In the genomic region with DNA sequence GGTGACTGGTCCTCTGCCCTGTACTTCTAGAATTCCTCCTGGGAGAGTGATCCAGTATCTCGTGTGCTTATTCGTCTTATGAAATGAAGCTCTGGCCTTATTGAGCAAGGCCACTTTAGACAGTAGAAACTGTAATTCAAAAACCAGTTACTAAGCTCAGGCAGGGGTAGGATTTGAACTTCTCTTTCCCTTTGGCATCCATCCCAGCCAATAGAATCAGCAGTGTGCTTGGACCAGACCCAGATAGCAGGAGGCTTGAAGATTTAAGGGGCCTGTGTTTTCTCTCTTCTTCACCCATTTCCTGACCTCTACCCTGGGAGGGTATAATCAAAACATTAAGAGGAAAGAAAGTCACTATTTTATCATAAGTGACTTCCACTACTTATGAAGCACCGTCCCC, we compare ENCODE assay signal across 13 mouse cellular contexts. TPM values are rescaled to one million over a fixed set of nuclear protein-coding genes. Genes with fewer than 3 reads are reported as not detected.
DNase-seq lines count a peak whose midpoint lies in the region; ATAC-seq and TF ChIP-seq lines count a peak whose summit lies in the region.
"Had no signal": no experiment of that assay in that cellular context is flagged by ENCODE, and none has a peak within 500 bp of the region (broad histone marks: within the 10 kb centered on the region; RNA-seq: fewer than 3 reads in every experiment).

No protein-coding gene starts in this region.

- H3K9me3 ChIP-seq in heart, embryonic 12.5 days (replicated peaks), result peaks cover 7% of the 10 kb centered on the region; the same call in 1 of the 2 replicates

- intact Hi-C loops in heart, postnatal 25 days (cut with DNase I), result loop anchor here (5.0 kb wide), 2 partner anchors 158 to 243 kb away; no protein-coding TSS in a partner anchor
- intact Hi-C loops in gastrocnemius, adult 2 months (cut with DNase I), result loop anchor here (10.0 kb wide), 1 partner anchor 241 kb away; no protein-coding TSS in a partner anchor

- peaks cover 5% of the 10 kb centered on the region; the same call in 1 of the 2 replicates for H3K27me3 ChIP-seq in heart, embryonic 12.5 days (replicated peaks)

- H3K4me1 ChIP-seq in heart, embryonic 12.5 days (replicated peaks), result peaks cover 39% of the 10 kb centered on the region

- no peak for TF ChIP-seq CTCF in gastrocnemius, adult 2 months (IDR thresholded peaks at IDR 0.05)

- H3K27ac ChIP-seq in heart, embryonic 12.5 days (ENCODE audit: poor library complexity, severe bottlenecking), result peak overlapping the region; percentile 15; the same call in 1 of the 2 replicates
- no peak overlapping the region for H3K27ac ChIP-seq in gastrocnemius, adult 2 months
- H3K27ac ChIP-seq: limb, embryonic 12.5 days; macrophage had no signal

- DNase-seq in adrenal gland, adult (ENCODE audit: inconsistent age in 2 of 2, low spot score in 1 of 2), result peak; percentile 45 to 71
- no peak for DNase-seq in adrenal gland, postnatal 25 days
- DNase-seq in heart, postnatal 25 days (ENCODE audit: low spot score), result no peak
- peak; percentile 39 to 45 for DNase-seq in kidney, postnatal 36 days
- DNase-seq in kidney, adult 11 months, result no peak
- DNase-seq in heart, postnatal 4 days, result peak; percentile 21
- DNase-seq in gastrocnemius, adult 2 months, result no peak
- DNase-seq: cerebellum, adult 9-11 months had no signal

- no peak overlapping the region for H3K9ac ChIP-seq in heart, embryonic 12.5 days
- H3K9ac ChIP-seq: limb, embryonic 12.5 days had no signal

- no peak overlapping the region for H3K4me3 ChIP-seq in heart, embryonic 12.5 days
- H3K4me3 ChIP-seq in gastrocnemius, adult 2 months, result no peak overlapping the region

- 0 out of 2 replicates have a peak overlapping the region, but pooled peaks have one; percentile 81 for H3K4me2 ChIP-seq in heart, embryonic 12.5 days

- no peak for ATAC-seq in heart, embryonic 12.5 days (ENCODE audit: insufficient number of reproducible peaks, low FRiP score)
- ATAC-seq: intestine, postnatal 0 days had no signal

- H3K36me3 ChIP-seq in heart, embryonic 12.5 days, result no peaks in the 10 kb centered on the region

- 42% methylated on average over 3 of the region's 3 CpGs for WGBS in heart, embryonic 12.5 days

RNA-seq across cellular contexts. Expression of a gene that starts 1.8 kb away (rescaled TPM):
- total RNA-seq in adrenal gland, postnatal 25 days (2021), result 5.9 and 6.3 TPM in 2 replicates
- polyA plus RNA-seq in heart, embryonic 12.5 days (2016; fragmentation: Nextera tagmentation; extraction: Ambion mirVana), result 19.3 and 22.4 TPM in 2 replicates
- total RNA-seq in heart, postnatal 25 days (2021), result 1 to 10 TPM in 1 of 2 experiments, under 1 TPM in 1; 0.50 to 1.1 TPM
- 1 to 10 TPM; 7.2 to 8.4 TPM for total RNA-seq in heart, postnatal 4 days (2021)
- under 1 TPM; 0.46 to 0.53 TPM for total RNA-seq in gastrocnemius, adult 2 months (2021)
- total RNA-seq: hematopoietic stem cell, adult 5-6 weeks had no signal
- polyA plus RNA-seq: macrophage had no signal

Comparison
In these comparisons a context has a peak if more than half of its experiments do, and no peak if none do; other contexts are left out.
1. DNase-seq: peak in adrenal gland, adult (2 of 2), kidney, postnatal 36 days (2 of 2) and heart, postnatal 4 days (single experiment); none in adrenal gland, postnatal 25 days (single experiment), heart, postnatal 25 days (single experiment), kidney, adult 11 months (single experiment) and gastrocnemius, adult 2 months (single experiment).